Mouse (Mus musculus): ENCODE measurements around the gene Elfn2. TPM values are rescaled to one million over a fixed set of nuclear protein-coding genes. Genes with fewer than 3 reads are reported as not detected.

Gene Elfn2
- polyA plus RNA-seq, 1 experiment from 2014 or later = 6.8 TPM

- Histone ChIP-seq H3K9ac (replicated peaks; ENCODE audit: low read depth, low read length) (no peak overlapping the region), H3K36me3 (ENCODE audit: control insufficient read depth, insufficient read depth, low read length) (no peaks in the 10 kb centered on the region), H3K27ac (ENCODE audit: low read depth, low read length) (peak overlapping the region; percentile 55; the same call in 1 of the 2 replicates), H3K4me3 (ENCODE audit: low read depth, low read length) (no peak overlapping the region), H3K4me2 (ENCODE audit: low read depth, low read length) (no peak overlapping the region), H3K4me1 (ENCODE audit: control insufficient read depth, insufficient read depth, low read length) (no peaks in the 10 kb centered on the region; the same call in 1 of the 2 replicates), H3K27me3 (ENCODE audit: control insufficient read depth, insufficient read depth, low read length) (no peaks in the 10 kb centered on the region; the same call in 1 of the 2 replicates), H3K9me3 (ENCODE audit: control insufficient read depth, low read length) (no peaks in the 10 kb centered on the region)
- WGBS = 66% methylated on average over 3 of the region's 3 CpGs
- ATAC-seq (ENCODE audit: low read depth) = no peak
Measured at GRCm38 (mm10) chr15:78624961-78625360, 93.6 kb downstream of the Elfn2 start.

- Histone ChIP-seq H3K9me3 (ENCODE audit: control insufficient read depth, low read length) (no peaks in the 10 kb centered on the region), H3K4me1 (ENCODE audit: control insufficient read depth, insufficient read depth, low read length) (no peaks in the 10 kb centered on the region; the same call in 1 of the 2 replicates), H3K4me3 (ENCODE audit: low read depth, low read length) (no peak overlapping the region), H3K27ac (ENCODE audit: low read depth, low read length) (peak overlapping the region; percentile 63), H3K36me3 (ENCODE audit: control insufficient read depth, insufficient read depth, low read length) (no peaks in the 10 kb centered on the region), H3K9ac (replicated peaks; ENCODE audit: low read depth, low read length) (no peak overlapping the region), H3K27me3 (ENCODE audit: control insufficient read depth, insufficient read depth, low read length) (no peaks in the 10 kb centered on the region; the same call in 1 of the 2 replicates), H3K4me2 (ENCODE audit: low read depth, low read length) (no peak overlapping the region)
- 10% methylated on average over 13 of the region's 13 CpGs for WGBS
- ATAC-seq (ENCODE audit: low read depth) = peak; percentile 82
Measured at GRCm38 (mm10) chr15:78624431-78624950, 94.1 kb downstream of the Elfn2 start.

- H3K9me3 ChIP-seq (ENCODE audit: control insufficient read depth, low read length) = no peaks in the 10 kb centered on the region
- H3K4me3 ChIP-seq (ENCODE audit: low read depth, low read length) = no peak overlapping the region
- H3K36me3 ChIP-seq (ENCODE audit: control insufficient read depth, insufficient read depth, low read length) = no peaks in the 10 kb centered on the region
- 9% methylated on average over 5 of the region's 5 CpGs for WGBS
- no peaks in the 10 kb centered on the region; the same call in 1 of the 2 replicates for H3K27me3 ChIP-seq (ENCODE audit: control insufficient read depth, insufficient read depth, low read length)
- no peak overlapping the region for H3K27ac ChIP-seq (ENCODE audit: low read depth, low read length)
- H3K4me1 ChIP-seq (ENCODE audit: control insufficient read depth, insufficient read depth, low read length) = no peaks in the 10 kb centered on the region; the same call in 1 of the 2 replicates
- no peak overlapping the region for H3K9ac ChIP-seq (replicated peaks; ENCODE audit: low read depth, low read length)
- ATAC-seq (ENCODE audit: low read depth) = peak; percentile 12; the same call in 1 of the 2 replicates
- H3K4me2 ChIP-seq (ENCODE audit: low read depth, low read length) = no peak overlapping the region
Measured at GRCm38 (mm10) chr15:78623426-78623825, 95.1 kb downstream of the Elfn2 start.

Other genes starting within 250 kb of the Elfn2 start
- gene Il2rb, start 223.5 kb downstream of the Elfn2 start, polyA plus RNA-seq (2014; fragmentation: Nextera tagmentation; extraction: Ambion mirVana) = 0.11 and 0.24 TPM in 2 replicates
- 6.0 and 8.5 TPM in 2 replicates for gene C1qtnf6, start 187.4 kb downstream of the Elfn2 start, polyA plus RNA-seq (2014; fragmentation: Nextera tagmentation; extraction: Ambion mirVana)
- 0.14 and 0.67 TPM in 2 replicates for gene Sstr3, start 174.1 kb downstream of the Elfn2 start, polyA plus RNA-seq (2014; fragmentation: Nextera tagmentation; extraction: Ambion mirVana)
- 6.9 and 9.0 TPM in 2 replicates for gene Rac2, start 146.0 kb downstream of the Elfn2 start, polyA plus RNA-seq (2014; fragmentation: Nextera tagmentation; extraction: Ambion mirVana)
- gene Cyth4, start 121.7 kb downstream of the Elfn2 start, polyA plus RNA-seq (2014; fragmentation: Nextera tagmentation; extraction: Ambion mirVana) = 2.0 and 3.7 TPM in 2 replicates
- gene Mfng, start 54.7 kb upstream of the Elfn2 start, polyA plus RNA-seq (2014; fragmentation: Nextera tagmentation; extraction: Ambion mirVana) = 6.9 and 10.2 TPM in 2 replicates
- gene Card10, start 84.3 kb upstream of the Elfn2 start, polyA plus RNA-seq (2014; fragmentation: Nextera tagmentation; extraction: Ambion mirVana) = 1.8 and 2.2 TPM in 2 replicates
- 4.6 and 7.7 TPM in 2 replicates for gene Cdc42ep1, start 123.9 kb upstream of the Elfn2 start, polyA plus RNA-seq (2014; fragmentation: Nextera tagmentation; extraction: Ambion mirVana)
- gene Lgals2, start 136.8 kb upstream of the Elfn2 start, polyA plus RNA-seq (2014; fragmentation: Nextera tagmentation; extraction: Ambion mirVana) = not detected in 2 replicates
- gene Gga1, start 158.4 kb upstream of the Elfn2 start, polyA plus RNA-seq (2014; fragmentation: Nextera tagmentation; extraction: Ambion mirVana) = 31.7 and 37.1 TPM in 2 replicates
- gene Gm49510, start 180.9 kb upstream of the Elfn2 start, polyA plus RNA-seq (2014; fragmentation: Nextera tagmentation; extraction: Ambion mirVana) = 0.21 TPM in 1 of 2 replicates, not detected in the other
- 3.4 and 4.1 TPM in 2 replicates for gene Sh3bp1, start 181.0 kb upstream of the Elfn2 start, polyA plus RNA-seq (2014; fragmentation: Nextera tagmentation; extraction: Ambion mirVana)
- 74.9 and 84.7 TPM in 2 replicates for gene Pdxp, start 195.1 kb upstream of the Elfn2 start, polyA plus RNA-seq (2014; fragmentation: Nextera tagmentation; extraction: Ambion mirVana)
- gene Lgals1, start 208.0 kb upstream of the Elfn2 start, polyA plus RNA-seq (2014; fragmentation: Nextera tagmentation; extraction: Ambion mirVana) = 50.7 and 166 TPM in 2 replicates
- gene Nol12, start 216.2 kb upstream of the Elfn2 start, polyA plus RNA-seq (2014; fragmentation: Nextera tagmentation; extraction: Ambion mirVana) = 58.4 and 66.0 TPM in 2 replicates
- gene Triobp, start 229.0 kb upstream of the Elfn2 start, polyA plus RNA-seq (2014; fragmentation: Nextera tagmentation; extraction: Ambion mirVana) = 33.9 and 35.4 TPM in 2 replicates

Data from neural tube, embryonic 14.5 days (tissue).